Mouse (Mus musculus): ENCODE data around the gene Als2. TPM values are rescaled to one million over a fixed set of nuclear protein-coding genes. Genes with fewer than 3 reads are reported as not detected.

The Als2 gene
- total and polyA plus RNA-seq, 3 experiments: 13.4 to 41.0 (median 25.0) TPM

- no peak overlapping the region for H3K4me2 ChIP-seq (ENCODE audit: insufficient read depth, low read depth, poor library complexity, severe bottlenecking)
- no peak overlapping the region for H3K9ac ChIP-seq (ENCODE audit: insufficient read depth, low read depth)
- in situ Hi-C loops (cut with MboI; ENCODE audit: low pct_ligation_motif_present, low pct_unique_long_range_greater_than_20kb, low sequenced_read_pairs) (no loop called here), dilution Hi-C loops (cut with MboI; ENCODE audit: extremely low pct_ligation_motif_present, extremely low pct_unique_long_range_greater_than_20kb, low sequenced_read_pairs) (no loop called here)
- H3K36me3 ChIP-seq (replicated peaks in 1 of 2; ENCODE audit: control insufficient read depth in 1 of 2, insufficient read depth in 1 of 2, low read length in 1 of 2): peaks cover 54 to 93% of the 10 kb centered on the region in 2 experiments
- H3K9me3 ChIP-seq (replicated peaks; ENCODE audit: low read length): no peaks in the 10 kb centered on the region
- TF ChIP-seq JUN (IDR thresholded peaks at IDR 0.05; ENCODE audit: insufficient read depth, low read depth, low read length) (no peak), CHD2 (IDR thresholded peaks at IDR 0.05; ENCODE audit: low read length) (no peak), TCF12 (IDR thresholded peaks at IDR 0.05; ENCODE audit: low read depth, low read length) (no peak), MYC (IDR thresholded peaks at IDR 0.05; ENCODE audit: low read depth, low read length) (no peak)
- DNase-seq (ENCODE audit: extremely low read depth): no peak
- no peaks in the 10 kb centered on the region for H3K27me3 ChIP-seq (replicated peaks)
- H3K4me1 ChIP-seq (ENCODE audit: control insufficient read depth in 1 of 2, insufficient read depth in 2 of 2): peaks cover 3 to 25% of the 10 kb centered on the region in 2 experiments; a peak in 3 of 4 replicates
- H3K4me3 ChIP-seq (replicated peaks in 1 of 3; ENCODE audit: low read depth in 2 of 3, low read length in 2 of 3, poor library complexity in 1 of 3): no peak overlapping the region
- no peaks in the 10 kb centered on the region for H3K79me2 ChIP-seq (replicated peaks; ENCODE audit: control insufficient read depth, extremely low read depth, insufficient read depth, poor library complexity, severe bottlenecking)
- H3K27ac ChIP-seq (ENCODE audit: insufficient read depth, low read depth): no peak overlapping the region
Observed at GRCm38 (mm10) chr1:59167654-59168425, 69.2 kb downstream of the Als2 start.

- peaks cover 43 to 90% of the 10 kb centered on the region in 2 experiments for H3K36me3 ChIP-seq (replicated peaks in 1 of 2; ENCODE audit: control insufficient read depth in 1 of 2, insufficient read depth in 1 of 2, low read length in 1 of 2)
- dilution Hi-C loops (cut with MboI; ENCODE audit: extremely low pct_ligation_motif_present, extremely low pct_unique_long_range_greater_than_20kb, low sequenced_read_pairs): no loop called here
- in situ Hi-C loops (cut with MboI; ENCODE audit: low pct_ligation_motif_present, low pct_unique_long_range_greater_than_20kb, low sequenced_read_pairs): no loop called here
- no peak overlapping the region for H3K4me2 ChIP-seq (ENCODE audit: insufficient read depth, low read depth, poor library complexity, severe bottlenecking)
- DNase-seq (ENCODE audit: extremely low read depth): no peak
- H3K9me3 ChIP-seq (replicated peaks; ENCODE audit: low read length): no peaks in the 10 kb centered on the region
- no peaks in the 10 kb centered on the region for H3K27me3 ChIP-seq (replicated peaks)
- no peak overlapping the region for H3K4me3 ChIP-seq (replicated peaks in 1 of 3; ENCODE audit: low read depth in 2 of 3, low read length in 2 of 3, poor library complexity in 1 of 3)
- H3K4me1 ChIP-seq (ENCODE audit: control insufficient read depth in 1 of 2, insufficient read depth in 2 of 2): peaks cover 3 to 35% of the 10 kb centered on the region in 2 experiments; a peak in 3 of 4 replicates
- no peaks in the 10 kb centered on the region for H3K79me2 ChIP-seq (replicated peaks; ENCODE audit: control insufficient read depth, extremely low read depth, insufficient read depth, poor library complexity, severe bottlenecking)
- no peak overlapping the region for H3K9ac ChIP-seq (ENCODE audit: insufficient read depth, low read depth)
- TF ChIP-seq POLR2AphosphoS2 (IDR thresholded peaks at IDR 0.05; ENCODE audit: low read depth, low read length) (no peak), UBTF (IDR thresholded peaks at IDR 0.05; ENCODE audit: low read depth, low read length) (no peak), SIN3A (IDR thresholded peaks at IDR 0.05; ENCODE audit: low read length) (no peak), POLR2A (IDR thresholded peaks at IDR 0.05; ENCODE audit: low read depth, low read length) (no peak), ELF1 (IDR thresholded peaks at IDR 0.05; ENCODE audit: low read depth, low read length) (no peak), IRF4 (IDR thresholded peaks at IDR 0.05; ENCODE audit: low read depth, low read length) (no peak), MAZ (IDR thresholded peaks at IDR 0.05; ENCODE audit: low read depth, low read length) (no peak), USF2 (conservative IDR thresholded peaks at IDR 0.05; ENCODE audit: low read depth, low read length) (no peak), TCF12 (IDR thresholded peaks at IDR 0.05; ENCODE audit: low read depth, low read length) (no peak), CHD1 (IDR thresholded peaks at IDR 0.05; ENCODE audit: low read depth, low read length) (no peak), MAFK (IDR thresholded peaks at IDR 0.05; ENCODE audit: insufficient replicate concordance, low read length) (no peak), GABPA (IDR thresholded peaks at IDR 0.05; ENCODE audit: insufficient replicate concordance, low read depth, low read length) (no peak), RAD21 (IDR thresholded peaks at IDR 0.05; ENCODE audit: low read depth, low read length) (no peak), EP300 (IDR thresholded peaks at IDR 0.05; ENCODE audit: low read length) (no peak), MAX (IDR thresholded peaks at IDR 0.05; ENCODE audit: low read length) (no peak), JUN (IDR thresholded peaks at IDR 0.05; ENCODE audit: insufficient read depth, low read depth, low read length) (no peak), ZMIZ1 (IDR thresholded peaks at IDR 0.05; ENCODE audit: low read depth, low read length) (no peak), TBP (conservative IDR thresholded peaks at IDR 0.05; ENCODE audit: low read depth, low read length) (no peak), MYC (IDR thresholded peaks at IDR 0.05; ENCODE audit: low read depth, low read length) (no peak)
- H3K27ac ChIP-seq (ENCODE audit: insufficient read depth, low read depth): no peak overlapping the region
Observed at GRCm38 (mm10) chr1:59166232-59166905, 70.7 kb downstream of the Als2 start.
